Mouse (Mus musculus) forebrain, embryonic 11.5 days (tissue): ENCODE data around the gene Zbtb8os. TPM values are rescaled to one million over a fixed set of nuclear protein-coding genes. Genes with fewer than 3 reads are reported as not detected.

Source experiments
- ATAC-seq: fragments of 200-750 bp; cut with Nextera tagmentation; replicated peaks from 2 replicates; pipeline ENCODE4 v1.8.0; 2017; ENCODE audit warnings: moderate TSS enrichment; ENCODE audit not compliant: low FRiP score
- DNase-seq: peaks from one replicate; pipeline ENCODE4 v3.0.0-alpha.2; 2017; ENCODE audit warnings: low spot score
- H3K27ac ChIP-seq: fragments of 300-500 bp; sonication (generic); 2 replicates; pipeline ENCODE4 v1.5.1; 2014; ENCODE audit warnings: low read depth, low read length
- H3K27me3 ChIP-seq: fragments of 300-500 bp; sonication (generic); 2 replicates; pipeline ENCODE4 v1.6.1; 2014; ENCODE audit warnings: mild to moderate bottlenecking, low read length, mixed read lengths; ENCODE audit not compliant: control insufficient read depth, insufficient read depth
- H3K36me3 ChIP-seq: fragments of 300-500 bp; sonication (generic); 2 replicates; pipeline ENCODE4 v1.6.1; 2014; ENCODE audit warnings: mild to moderate bottlenecking, low read length, moderate library complexity, mixed read lengths; ENCODE audit not compliant: control insufficient read depth, insufficient read depth
- H3K4me1 ChIP-seq: fragments of 300-500 bp; sonication (generic); replicated peaks from 2 replicates; pipeline ENCODE4 v1.6.1; 2014; ENCODE audit warnings: low read length, mixed read lengths; ENCODE audit not compliant: control insufficient read depth, insufficient read depth
- H3K4me2 ChIP-seq: fragments of 300-500 bp; sonication (generic); 2 replicates; pipeline ENCODE4 v1.6.1; 2014; ENCODE audit warnings: low read depth, mild to moderate bottlenecking, low read length, moderate library complexity, mixed read lengths; ENCODE audit not compliant: severe bottlenecking
- H3K4me3 ChIP-seq: fragments of 300-500 bp; sonication (generic); 2 replicates; pipeline ENCODE4 v1.5.1; 2014; ENCODE audit warnings: low read depth, low read length
- H3K9ac ChIP-seq: fragments of 300-500 bp; sonication (generic); 2 replicates; pipeline ENCODE4 v1.6.1; 2014; ENCODE audit warnings: low read length
- H3K9me3 ChIP-seq: fragments of 300-500 bp; sonication (generic); 2 replicates; pipeline ENCODE4 v1.6.1; 2016; ENCODE audit warnings: low read length, mixed read lengths; ENCODE audit not compliant: control insufficient read depth
- WGBS: fragments of 180-500 bp; shearing (Covaris S2); extraction: QIAGEN DNeasy Blood & Tissue Kit; methylation state at CpG from one replicate; pipeline ENCODE4 v1.1.7; 2014; 5-methylcytosine and 5-hydroxymethylcytosine counted together
- polyA plus RNA-seq: library from polyadenylated mRNA; unstranded; fragments of >200 nt; fragmentation: Nextera tagmentation; extraction: Ambion mirVana; gene quantifications from 2 replicates; pipeline ENCODE4 v1.2.1, GENCODE M21; 2014

Zbtb8os gene
- polyA plus RNA-seq, 1 experiment from 2014 or later, result 44.9 TPM

DNA sequence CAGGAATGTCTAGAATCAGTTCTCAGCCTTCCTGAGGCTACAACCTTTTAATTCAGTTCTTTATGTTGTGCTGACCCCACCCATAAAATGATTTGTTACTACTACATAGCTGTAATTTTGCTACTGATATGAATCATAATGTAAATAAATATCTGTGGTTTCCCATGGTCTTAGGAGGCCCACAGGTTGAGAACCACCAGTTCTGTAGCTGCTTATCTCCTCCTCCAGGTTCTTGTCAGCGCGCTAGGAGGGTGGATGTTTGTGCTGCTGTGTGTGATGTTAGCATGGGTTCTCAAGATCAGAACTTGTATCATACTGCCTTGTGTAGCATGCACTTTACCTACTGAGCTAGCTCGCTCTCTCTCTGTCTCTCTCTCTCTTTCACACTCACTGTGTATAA is 4.2 kb downstream of the Zbtb8os start:
- no peaks in the 10 kb centered on the region for H3K27me3 ChIP-seq

DNA sequence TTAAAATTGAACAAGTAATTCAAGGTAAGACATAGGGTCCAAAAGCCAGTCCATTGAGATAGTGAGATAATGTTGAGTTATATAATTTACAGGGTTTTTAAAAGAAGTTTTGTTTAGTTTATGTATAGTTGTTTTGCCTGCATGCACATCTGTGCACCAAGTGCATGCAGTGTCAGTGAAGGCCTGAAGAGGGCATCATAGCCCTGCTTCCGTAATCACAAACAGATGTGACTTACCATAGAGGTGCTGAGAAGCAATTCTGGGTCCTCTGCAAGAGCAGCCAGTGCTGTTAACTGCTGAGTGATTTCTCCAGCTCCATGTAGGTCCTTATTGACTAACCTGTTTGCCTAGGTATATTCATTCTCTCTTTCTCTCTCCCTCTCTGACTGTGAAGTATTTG is 6.4 kb downstream of the Zbtb8os start:
- Histone ChIP-seq H3K9me3 (no peaks in the 10 kb centered on the region), H3K27ac (no peak overlapping the region), H3K4me2 (no peak overlapping the region), H3K4me3 (no peak overlapping the region), H3K9ac (no peak overlapping the region), H3K27me3 (no peaks in the 10 kb centered on the region), H3K4me1 (no peaks in the 10 kb centered on the region), H3K36me3 (peaks cover 6% of the 10 kb centered on the region; the same call in 1 of the 2 replicates)
- 86% methylated on average over 1 of the region's 1 CpGs for WGBS
- ATAC-seq (no peak), DNase-seq (no peak)

More for the DNA sequence above, 4.2 kb downstream of the Zbtb8os start:
- Histone ChIP-seq H3K36me3 (peaks cover 6% of the 10 kb centered on the region; the same call in 1 of the 2 replicates), H3K4me3 (no peak overlapping the region), H3K4me2 (no peak overlapping the region), H3K9me3 (no peaks in the 10 kb centered on the region), H3K4me1 (no peaks in the 10 kb centered on the region; the same call in 1 of the 2 replicates), H3K9ac (no peak overlapping the region), H3K27ac (no peak overlapping the region)
- ATAC-seq (no peak), DNase-seq (no peak)
- WGBS, result 94% methylated on average over 3 of the region's 3 CpGs

DNA sequence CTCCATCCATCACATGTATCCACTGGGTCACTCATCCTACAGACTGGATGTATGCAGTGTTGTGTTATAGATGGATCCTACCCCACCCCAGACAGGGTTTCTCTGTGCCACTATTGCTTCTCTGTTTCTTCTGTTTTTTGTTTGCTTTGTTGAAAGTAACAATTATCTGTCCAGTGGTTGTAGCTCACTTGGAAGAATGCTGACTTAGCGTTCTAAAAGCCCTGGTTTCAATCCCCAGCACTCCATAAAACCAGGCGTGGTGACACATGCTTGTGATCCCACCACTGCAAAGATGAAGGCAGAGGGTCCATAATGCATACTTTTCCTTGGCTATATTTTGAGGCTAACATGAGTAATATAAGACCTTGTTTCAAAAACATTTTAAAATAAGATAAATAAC is 7.2 kb downstream of the Zbtb8os start:
- Histone ChIP-seq H3K4me3 (no peak overlapping the region), H3K27ac (no peak overlapping the region), H3K4me2 (no peak overlapping the region), H3K4me1 (no peaks in the 10 kb centered on the region), H3K9ac (no peak overlapping the region), H3K36me3 (peaks cover 6% of the 10 kb centered on the region; the same call in 1 of the 2 replicates), H3K9me3 (no peaks in the 10 kb centered on the region), H3K27me3 (no peaks in the 10 kb centered on the region)
- WGBS, result 89% methylated on average over 2 of the region's 2 CpGs
- ATAC-seq, result no peak
- no peak for DNase-seq

DNA sequence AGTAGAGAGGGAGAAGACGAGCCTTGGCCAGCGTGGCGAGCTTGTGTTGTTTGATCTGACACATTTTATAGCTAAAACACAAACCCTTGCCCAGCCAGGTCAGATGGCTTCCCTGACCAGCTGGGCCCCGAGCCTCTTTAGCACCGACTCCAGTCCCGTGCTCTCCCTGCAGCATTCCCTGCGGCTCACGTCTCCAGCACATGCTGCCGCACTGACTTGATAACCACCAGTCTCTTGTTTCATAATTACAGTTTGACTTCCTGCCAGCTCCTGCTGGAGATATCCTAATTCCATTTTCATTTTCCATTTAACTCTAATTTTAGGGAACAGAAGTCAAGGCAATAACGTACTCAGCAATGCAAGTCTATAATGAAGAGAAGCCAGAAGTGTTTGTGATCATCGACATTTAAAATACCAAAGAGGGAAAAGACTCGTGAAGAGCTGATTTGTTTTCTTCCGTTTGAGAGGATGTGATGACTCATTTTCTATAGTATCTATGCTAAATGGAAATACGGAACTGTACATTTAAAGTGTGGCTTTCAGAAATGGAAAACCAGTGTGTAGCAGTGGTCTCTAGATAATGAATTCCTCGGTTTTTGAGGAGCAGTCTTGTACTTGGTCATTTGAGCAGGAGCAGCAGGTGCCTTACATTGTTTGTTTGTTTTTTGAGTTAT is 11.1 kb downstream of the Zbtb8os start:
- 93% methylated on average over 15 of the region's 15 CpGs for WGBS
- Histone ChIP-seq H3K27ac (no peak overlapping the region), H3K4me2 (no peak overlapping the region), H3K27me3 (no peaks in the 10 kb centered on the region), H3K4me1 (no peaks in the 10 kb centered on the region), H3K4me3 (no peak overlapping the region), H3K9ac (no peak overlapping the region), H3K9me3 (no peaks in the 10 kb centered on the region), H3K36me3 (peaks cover 3% of the 10 kb centered on the region; the same call in 1 of the 2 replicates)
- no peak for ATAC-seq
- DNase-seq, result no peak

GRCm38 (mm10) chr4:129350644-129351043 is 15.1 kb downstream of the Zbtb8os start:
- 11% methylated on average over 1 of the region's 1 CpGs for WGBS
- Histone ChIP-seq H3K4me3 (no peak overlapping the region), H3K9ac (no peak overlapping the region), H3K4me1 (no peaks in the 10 kb centered on the region), H3K27ac (no peak overlapping the region), H3K4me2 (no peak overlapping the region), H3K9me3 (no peaks in the 10 kb centered on the region), H3K27me3 (no peaks in the 10 kb centered on the region), H3K36me3 (no peaks in the 10 kb centered on the region; the same call in 1 of the 2 replicates)
- DNase-seq (peak; percentile 90), ATAC-seq (no peak)

DNA sequence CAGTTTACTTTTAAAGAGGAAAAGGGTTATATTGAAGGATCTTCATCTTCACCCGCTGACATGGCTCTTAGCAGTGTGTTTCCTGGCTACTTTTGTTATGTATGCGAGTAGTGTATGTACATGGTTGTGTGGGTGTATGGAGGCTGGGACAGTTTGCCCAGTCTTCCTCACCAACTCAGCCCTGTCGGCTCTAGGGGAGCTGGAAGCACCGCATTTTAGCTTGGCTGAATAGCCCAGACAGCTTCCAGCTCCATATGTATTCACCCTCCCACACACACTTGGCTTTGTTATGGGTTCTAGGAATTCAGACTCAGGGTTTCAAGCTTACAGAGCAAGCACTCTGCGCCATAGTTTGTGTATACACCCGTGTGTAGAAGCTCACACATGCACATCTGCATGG is 15.6 kb downstream of the Zbtb8os start:
- Histone ChIP-seq H3K27ac (no peak overlapping the region), H3K27me3 (no peaks in the 10 kb centered on the region), H3K4me3 (no peak overlapping the region), H3K4me2 (no peak overlapping the region), H3K9me3 (no peaks in the 10 kb centered on the region), H3K4me1 (no peaks in the 10 kb centered on the region), H3K9ac (no peak overlapping the region), H3K36me3 (no peaks in the 10 kb centered on the region; the same call in 1 of the 2 replicates)
- no peak for ATAC-seq
- WGBS, result 77% methylated on average over 6 of the region's 6 CpGs
- DNase-seq, result no peak

DNA sequence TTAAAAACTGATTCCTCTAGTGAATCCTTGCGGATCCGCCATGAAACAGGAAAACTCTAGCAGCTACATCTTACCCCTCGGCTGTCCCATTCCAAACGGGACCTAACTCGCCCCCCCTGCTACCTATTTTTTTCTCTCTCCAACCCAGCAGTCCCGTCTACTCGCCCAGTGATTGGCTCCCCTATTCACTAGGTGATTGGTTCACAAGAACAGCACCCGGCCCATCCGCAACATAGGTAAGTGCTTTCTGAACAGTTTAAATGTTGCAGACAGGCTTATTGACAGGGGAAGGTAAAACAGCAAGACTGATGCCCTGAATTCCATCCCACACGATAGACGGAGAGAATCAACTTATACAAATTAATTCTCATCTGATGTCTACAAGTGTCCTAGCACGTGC is 17.7 kb downstream of the Zbtb8os start:
- no peak overlapping the region for H3K4me2 ChIP-seq
- no peaks in the 10 kb centered on the region for H3K4me1 ChIP-seq
- no peak overlapping the region for H3K27ac ChIP-seq
- no peaks in the 10 kb centered on the region for H3K9me3 ChIP-seq
- ATAC-seq, result no peak
- no peak overlapping the region for H3K9ac ChIP-seq
- no peak for DNase-seq
- WGBS, result 91% methylated on average over 12 of the region's 12 CpGs
- H3K27me3 ChIP-seq, result no peaks in the 10 kb centered on the region
- H3K36me3 ChIP-seq, result no peaks in the 10 kb centered on the region
- no peak overlapping the region for H3K4me3 ChIP-seq

GRCm38 (mm10) chr4:129354236-129354635 is 18.7 kb downstream of the Zbtb8os start:
- ATAC-seq, result no peak
- 89% methylated on average over 15 of the region's 15 CpGs for WGBS

GRCm38 (mm10) chr4:129357613-129358163 is 22.2 kb downstream of the Zbtb8os start:
- no peak overlapping the region for H3K4me3 ChIP-seq
- H3K27me3 ChIP-seq, result no peaks in the 10 kb centered on the region
- no peaks in the 10 kb centered on the region for H3K4me1 ChIP-seq
- no peak overlapping the region for H3K27ac ChIP-seq
- H3K9me3 ChIP-seq, result no peaks in the 10 kb centered on the region
- no peaks in the 10 kb centered on the region for H3K36me3 ChIP-seq
- no peak overlapping the region for H3K4me2 ChIP-seq
- WGBS, result 93% methylated on average over 15 of the region's 15 CpGs
- DNase-seq (no peak), ATAC-seq (no peak)
- no peak overlapping the region for H3K9ac ChIP-seq

More at GRCm38 (mm10) chr4:129354236-129354635, 18.7 kb downstream of the Zbtb8os start:
- DNase-seq, result no peak
- Histone ChIP-seq H3K9ac (no peak overlapping the region), H3K36me3 (no peaks in the 10 kb centered on the region), H3K4me2 (no peak overlapping the region), H3K27ac (no peak overlapping the region), H3K4me1 (no peaks in the 10 kb centered on the region), H3K4me3 (no peak overlapping the region), H3K9me3 (no peaks in the 10 kb centered on the region), H3K27me3 (no peaks in the 10 kb centered on the region)
